Mouse (Mus musculus) left cerebral cortex, postnatal 10 days (tissue): ENCODE data around the gene H3f3a. TPM values are rescaled to one million over a fixed set of nuclear protein-coding genes. Genes with fewer than 3 reads are reported as not detected.

Experiments used
- DNase-seq, 2 experiments: peaks; one replicate each; pipeline ENCODE4 v3.0.0; 2021 to 2022; ENCODE audit warnings: low spot score in 2 of 2, mixed read lengths in 1 of 2; ENCODE audit errors: extremely low spot score in 1 of 2
- intact Hi-C: fragments of 180-260 bp; cut with DNase I; formaldehyde crosslinking; loops from one replicate; pipeline ENCODE4 v1.15.1; 2025
- total RNA-seq, 2 experiments: library from RNA; stranded (reverse); gene quantifications; 2 replicates each; pipeline ENCODE4 v1.2.3; 2021

Gene H3f3a
- total RNA-seq, 2 experiments from 2014 or later = 442 to 467 TPM

DNA sequence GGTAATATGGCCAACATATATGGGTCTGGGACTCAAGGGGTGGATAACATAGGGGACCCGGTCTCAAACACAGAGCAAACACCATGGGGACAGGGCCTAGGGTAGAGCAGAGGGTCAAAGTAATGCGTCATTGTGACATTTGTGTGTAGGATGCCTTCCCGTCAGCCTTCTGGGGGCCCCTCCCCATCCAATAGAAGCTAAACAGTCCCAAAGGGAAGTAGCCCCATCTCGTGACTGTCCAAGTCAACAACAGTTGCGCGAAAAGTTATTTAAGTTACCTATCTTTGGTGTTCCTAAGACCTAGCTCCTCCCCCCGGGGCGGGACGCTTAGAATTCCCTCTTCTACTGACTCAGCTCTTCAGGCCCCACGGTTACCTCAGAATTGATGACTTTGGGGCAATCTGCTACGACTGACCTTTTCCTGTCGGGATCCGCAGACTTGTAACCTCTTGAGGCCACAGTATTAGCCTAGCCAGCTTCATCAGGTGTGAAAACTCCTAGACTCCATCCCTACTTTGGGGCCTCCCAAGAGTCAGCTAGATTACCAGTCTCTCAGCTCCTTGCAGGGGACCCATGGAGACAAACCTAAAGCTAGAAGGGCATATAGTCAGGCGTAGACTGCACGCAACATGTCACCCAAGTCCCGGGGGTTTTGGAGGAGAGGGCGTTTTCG lies 20.2 kb downstream of the H3f3a start:
- intact Hi-C loops = no loop called here
- DNase-seq = no peak

DNA sequence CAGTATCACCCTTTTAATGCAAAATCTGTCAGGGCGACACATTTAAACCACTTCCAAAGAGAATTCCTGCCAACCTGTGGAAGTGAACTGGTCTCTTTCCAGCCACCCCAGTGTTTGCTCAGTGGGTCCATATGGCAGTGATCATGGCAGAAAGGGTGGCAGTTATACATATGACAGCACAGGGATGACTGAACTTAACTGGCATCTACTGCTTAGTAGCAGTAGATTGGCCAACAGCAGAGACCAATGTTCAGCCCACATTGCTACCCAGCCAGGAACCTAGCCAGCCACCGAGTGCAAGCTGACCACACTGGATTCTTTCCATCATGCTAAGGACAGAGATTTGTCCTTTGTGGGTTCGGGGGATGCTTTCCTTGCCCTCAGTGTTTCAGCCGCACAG lies 20.9 kb downstream of the H3f3a start:
- no peak for DNase-seq
- intact Hi-C loops = no loop called here

DNA sequence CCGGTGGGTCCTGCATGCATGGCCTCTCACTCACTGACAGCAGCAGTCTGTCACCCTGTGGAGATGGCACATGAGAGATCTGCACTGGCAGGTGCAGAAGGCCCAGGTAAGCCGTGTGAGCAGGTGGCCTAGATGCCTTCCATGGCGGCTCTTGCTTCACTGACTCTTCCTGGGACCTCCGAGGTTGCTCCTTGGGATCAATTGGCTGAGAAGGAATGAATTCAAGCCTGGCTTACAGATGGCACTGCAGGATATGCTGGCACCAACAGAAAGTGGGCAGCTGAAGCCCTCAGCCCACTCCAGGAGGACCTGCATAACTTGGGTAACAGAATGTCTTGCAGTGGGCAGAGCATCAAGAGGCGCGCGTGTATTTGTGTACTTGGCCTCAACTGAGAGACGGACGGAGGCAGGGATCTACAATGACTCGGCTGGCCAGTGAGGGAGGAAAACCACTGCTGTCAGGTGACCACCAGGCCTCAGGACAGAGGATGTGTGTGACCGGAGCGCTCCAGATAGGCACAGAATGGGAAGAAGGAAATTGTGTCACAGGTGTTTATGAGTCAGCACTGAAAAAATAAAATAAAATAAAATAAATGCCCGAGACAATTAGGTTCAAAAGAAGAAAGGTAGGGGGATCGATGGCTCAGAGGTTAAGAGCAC lies 21.8 kb downstream of the H3f3a start:
- no peak for DNase-seq
- intact Hi-C loops = no loop called here

DNA sequence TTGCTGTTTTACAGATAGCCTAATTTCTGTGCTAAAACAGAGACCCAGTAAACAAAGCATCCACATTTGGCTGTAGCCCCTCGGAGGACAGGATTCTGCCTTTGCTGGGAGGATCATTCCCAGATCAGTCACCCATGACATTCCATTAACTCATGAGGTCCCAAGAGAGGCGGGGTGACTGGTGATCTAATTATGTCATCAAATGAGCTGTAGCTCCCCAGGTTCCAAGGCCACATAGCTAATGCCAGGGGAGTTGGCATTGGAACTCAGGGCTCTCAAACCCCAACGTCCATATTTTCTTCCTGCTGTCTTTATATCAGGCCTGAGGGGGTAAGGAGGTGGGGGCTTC lies 30.2 kb downstream of the H3f3a start:
- intact Hi-C loops = no loop called here
- no peak for DNase-seq

GRCm38 (mm10) chr1:180782906-180783579 lies 30.7 kb downstream of the H3f3a start:
- intact Hi-C loops = no loop called here
- no peak for DNase-seq

DNA sequence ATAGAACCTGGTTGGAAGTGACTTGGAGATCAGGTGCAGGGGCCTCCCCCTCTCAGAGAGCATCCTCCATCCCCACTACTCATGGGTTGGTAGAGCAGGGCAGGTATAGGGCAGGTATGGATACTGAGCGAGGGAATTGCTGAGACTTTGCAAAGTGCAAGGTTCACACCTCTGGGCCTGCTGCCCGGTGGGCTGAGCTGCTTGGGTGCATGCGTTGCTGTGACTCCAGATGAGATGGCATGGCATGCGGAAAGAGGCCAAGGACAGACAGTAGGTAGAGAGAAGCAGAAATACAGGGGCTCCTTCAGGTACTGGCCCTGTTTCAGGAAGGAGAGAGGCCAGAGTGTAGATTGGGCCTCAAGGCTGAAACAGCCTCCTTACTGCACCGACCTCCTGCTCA lies 32.5 kb downstream of the H3f3a start:
- no peak for DNase-seq
- intact Hi-C loops = no loop called here

DNA sequence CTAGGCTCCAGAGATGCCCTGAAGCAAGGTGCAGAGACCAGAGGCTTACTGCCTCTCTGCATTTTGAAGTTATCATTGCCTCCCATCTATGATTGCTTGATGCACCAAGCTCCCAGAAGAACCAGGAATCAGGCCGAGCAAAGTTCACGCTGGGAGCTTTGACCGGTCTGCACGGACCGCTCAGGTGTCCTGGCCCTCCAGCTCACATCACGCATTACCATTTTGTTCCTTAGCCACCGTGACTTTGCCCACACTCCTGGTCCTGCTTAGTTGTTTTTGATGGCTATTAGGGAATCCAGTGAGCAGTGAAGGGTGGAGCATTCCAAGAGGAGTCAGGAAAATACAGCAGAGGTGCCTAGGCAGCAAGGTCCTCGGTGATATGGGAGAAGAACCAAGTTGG lies 33.5 kb downstream of the H3f3a start:
- intact Hi-C loops = no loop called here
- no peak for DNase-seq

DNA sequence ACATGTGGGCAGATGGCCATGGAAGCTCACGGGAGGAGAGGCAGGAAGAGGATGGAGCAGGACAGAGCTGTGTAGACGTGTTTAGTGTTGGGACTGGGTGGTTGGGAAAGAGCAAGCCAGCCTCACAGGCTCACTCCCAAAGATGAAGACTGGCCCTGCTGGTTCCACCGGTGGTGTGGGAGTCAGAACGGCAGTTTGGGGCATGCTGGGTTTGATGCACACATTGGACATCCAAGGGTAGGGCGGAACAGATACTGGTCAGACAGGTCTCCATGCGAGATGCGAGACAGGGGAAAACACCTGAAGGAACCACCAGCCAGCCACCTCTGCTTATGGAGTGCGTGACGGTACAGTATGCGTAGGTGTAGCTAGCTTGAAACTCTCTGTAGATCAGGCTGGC lies 34.8 kb downstream of the H3f3a start:
- intact Hi-C loops = no loop called here
- no peak for DNase-seq

- intact Hi-C loops = no loop called here
- DNase-seq = no peak
Observed at GRCm38 (mm10) chr1:180778403-180778754, 35.4 kb downstream of the H3f3a start.

DNA sequence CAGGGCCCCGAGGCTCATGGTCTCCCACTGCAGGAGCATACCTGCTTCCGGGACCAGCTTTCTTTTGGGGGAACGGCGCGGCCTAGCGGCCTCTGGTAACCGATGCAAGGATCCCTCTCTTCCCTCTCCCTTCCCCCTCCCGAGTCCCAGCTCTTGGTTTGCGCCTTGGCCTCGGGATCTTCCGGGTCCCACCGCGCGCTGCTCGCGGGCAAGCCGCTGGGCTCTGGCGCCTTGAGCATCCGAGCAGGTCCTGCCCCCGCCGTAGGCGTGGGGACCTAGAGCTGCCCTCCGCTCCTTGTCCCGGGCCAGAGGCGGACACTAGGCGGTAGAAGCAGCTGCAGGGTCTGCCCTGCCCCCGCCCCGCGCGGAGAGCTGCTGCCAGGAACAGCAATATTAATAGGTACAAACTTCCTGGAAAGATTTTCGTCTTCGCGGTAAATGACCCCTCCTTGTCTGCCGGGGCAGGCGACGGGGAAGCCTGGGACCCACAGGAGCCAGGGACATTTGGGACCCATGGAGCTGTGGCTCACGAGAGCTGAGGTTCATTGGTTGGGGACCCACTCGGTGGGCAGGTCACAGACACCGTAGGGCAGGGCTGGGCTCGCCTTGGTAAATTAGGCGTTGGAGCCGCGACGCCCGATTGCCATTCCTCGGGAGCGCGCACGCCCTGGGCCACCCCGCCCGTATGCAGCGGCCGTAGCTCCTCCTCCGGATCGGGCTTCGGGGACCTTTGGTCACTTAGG lies 35.9 kb downstream of the H3f3a start:
- intact Hi-C loops = no loop called here
- DNase-seq = peak; percentile 77 to 90

DNA sequence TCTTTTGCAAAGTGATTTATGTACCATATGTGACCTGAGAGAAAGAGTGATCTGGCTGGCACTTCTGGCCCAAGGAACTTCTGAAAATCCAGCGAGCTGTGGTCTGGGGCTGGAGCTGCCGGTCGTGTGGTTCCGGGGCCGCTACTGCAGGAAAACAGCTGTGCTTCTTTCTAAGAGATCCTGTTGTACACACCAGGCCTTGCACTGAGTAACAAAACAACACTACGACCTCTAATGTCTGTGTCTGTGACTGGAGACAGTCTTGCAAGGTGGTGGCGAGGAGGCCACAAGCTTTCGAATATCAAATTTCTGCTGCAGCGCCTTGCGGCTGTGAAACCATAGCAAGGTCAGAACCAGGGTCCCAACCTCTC lies 36.5 kb downstream of the H3f3a start:
- intact Hi-C loops = no loop called here
- DNase-seq = no peak

GRCm38 (mm10) chr1:180776494-180776893 lies 37.2 kb downstream of the H3f3a start:
- DNase-seq = no peak
- intact Hi-C loops = no loop called here

- no peak for DNase-seq
- intact Hi-C loops = no loop called here
Observed at GRCm38 (mm10) chr1:180775849-180776493, 37.8 kb downstream of the H3f3a start.

DNA sequence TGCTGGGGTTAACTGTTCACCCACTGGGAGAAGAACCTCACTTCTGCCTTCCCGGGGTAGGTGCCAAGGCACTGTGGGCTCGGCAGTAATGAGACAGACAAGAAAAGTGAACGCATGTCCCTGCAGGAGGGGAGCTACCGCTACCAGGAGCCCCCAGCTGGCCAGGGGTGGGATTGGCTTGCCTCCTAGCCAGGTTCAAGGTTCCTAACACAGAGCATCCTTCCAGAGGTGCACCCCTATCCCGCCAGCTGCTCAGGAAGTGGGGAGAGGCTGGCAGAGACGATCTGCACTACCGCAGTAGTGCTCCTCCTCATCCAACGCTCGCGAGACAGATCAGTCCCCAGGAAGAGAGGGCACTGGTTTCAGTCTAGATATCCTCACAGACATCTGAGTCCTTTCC lies 38.4 kb downstream of the H3f3a start:
- intact Hi-C loops = no loop called here
- no peak for DNase-seq

- DNase-seq = no peak
- intact Hi-C loops = no loop called here
Observed at GRCm38 (mm10) chr1:180774664-180775063, 39.1 kb downstream of the H3f3a start.

GRCm38 (mm10) chr1:180772291-180772690 lies 41.5 kb downstream of the H3f3a start:
- DNase-seq = no peak
- intact Hi-C loops = no loop called here

- no peak for DNase-seq
- intact Hi-C loops = no loop called here
Observed at GRCm38 (mm10) chr1:180771722-180772121, 42.0 kb downstream of the H3f3a start.

DNA sequence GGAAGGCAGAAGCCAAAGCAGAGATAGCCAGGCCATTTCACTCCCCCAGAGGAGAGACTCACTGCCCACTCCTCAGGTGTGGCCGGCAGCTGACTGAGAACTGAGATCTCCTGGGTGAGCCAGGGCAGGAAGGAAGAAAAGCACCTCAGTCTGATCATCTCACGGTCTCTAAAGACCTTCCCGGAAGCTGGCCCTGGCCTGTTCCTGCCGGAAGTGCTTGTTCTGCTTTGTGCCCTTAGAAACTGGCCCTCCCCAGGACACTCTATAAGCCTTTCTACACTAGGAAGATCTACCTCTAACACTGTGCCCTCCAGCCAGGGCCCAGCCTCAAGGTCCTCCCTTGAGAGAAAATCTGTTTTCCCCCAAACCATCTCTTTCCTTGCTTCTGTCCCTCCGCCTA lies 42.4 kb downstream of the H3f3a start:
- no peak for DNase-seq
- intact Hi-C loops = no loop called here
